Mouse (Mus musculus) heart, postnatal 0 days (tissue): ENCODE measurements at regions not wholly inside any gene's neighbourhood (a gene's known extent, or its start where the extent isn't known, plus 50 kb on each side); places are given as distances from the start of the nearest gene placed in this dataset.

ENCODE experiments used
- ATAC-seq: fragments of 200-750 bp; cut with Nextera tagmentation; 2 replicates; pipeline ENCODE4 v1.8.0; 2017; ENCODE audit warnings: low read depth, moderate number of reproducible peaks, moderate library complexity; ENCODE audit not compliant: insufficient read depth
- DNase-seq: peaks from one replicate; pipeline ENCODE4 v3.0.0-alpha.2; 2016; ENCODE audit warnings: low spot score
- H3K27ac ChIP-seq: fragments of 300-500 bp; sonication (generic); 2 replicates; pipeline ENCODE4 v1.5.1; 2014; ENCODE audit warnings: low read depth, mild to moderate bottlenecking
- H3K27me3 ChIP-seq: fragments of 300-500 bp; sonication (generic); 2 replicates; pipeline ENCODE4 v1.6.1; 2014; ENCODE audit warnings: low read length, mixed read lengths; ENCODE audit not compliant: control insufficient read depth, insufficient read depth
- H3K36me3 ChIP-seq: fragments of 300-500 bp; sonication (generic); replicated peaks from 2 replicates; pipeline ENCODE4 v1.6.1; 2014; ENCODE audit warnings: low read length, mixed read lengths; ENCODE audit not compliant: control insufficient read depth, insufficient read depth
- H3K4me1 ChIP-seq: fragments of 300-500 bp; sonication (generic); 2 replicates; pipeline ENCODE4 v1.6.1; 2014; ENCODE audit warnings: antibody characterized with exemption; ENCODE audit not compliant: control insufficient read depth, insufficient read depth
- H3K4me2 ChIP-seq: fragments of 300-500 bp; sonication (generic); 2 replicates; pipeline ENCODE4 v1.6.1; 2014; ENCODE audit warnings: low read depth, mild to moderate bottlenecking, low read length, moderate library complexity
- H3K4me3 ChIP-seq: fragments of 300-500 bp; sonication (generic); 2 replicates; pipeline ENCODE4 v1.5.1; 2014; ENCODE audit warnings: low read depth, low read length
- H3K9ac ChIP-seq: fragments of 300-500 bp; sonication (generic); replicated peaks from 2 replicates; pipeline ENCODE4 v1.6.1; 2014; ENCODE audit warnings: low read depth, low read length, mixed read lengths
- H3K9me3 ChIP-seq: fragments of 300-500 bp; sonication (generic); replicated peaks from 2 replicates; pipeline ENCODE4 v1.6.1; 2016; ENCODE audit warnings: low read length; ENCODE audit not compliant: control insufficient read depth
- CTCF ChIP-seq: IDR thresholded peaks from 2 replicates; pipeline ENCODE4 v1.5.1; 2016; ENCODE audit warnings: antibody characterized with exemption, control low read depth, low read depth
- EP300 ChIP-seq: IDR thresholded peaks from 2 replicates; pipeline ENCODE4 v1.6.1; 2016; ENCODE audit warnings: antibody characterized with exemption, low read depth
- WGBS: fragments of 180-500 bp; shearing (Covaris S2); extraction: QIAGEN DNeasy Blood & Tissue Kit; methylation state at CpG from one replicate; pipeline ENCODE4 v1.1.7; 2014; 5-methylcytosine and 5-hydroxymethylcytosine counted together

DNA sequence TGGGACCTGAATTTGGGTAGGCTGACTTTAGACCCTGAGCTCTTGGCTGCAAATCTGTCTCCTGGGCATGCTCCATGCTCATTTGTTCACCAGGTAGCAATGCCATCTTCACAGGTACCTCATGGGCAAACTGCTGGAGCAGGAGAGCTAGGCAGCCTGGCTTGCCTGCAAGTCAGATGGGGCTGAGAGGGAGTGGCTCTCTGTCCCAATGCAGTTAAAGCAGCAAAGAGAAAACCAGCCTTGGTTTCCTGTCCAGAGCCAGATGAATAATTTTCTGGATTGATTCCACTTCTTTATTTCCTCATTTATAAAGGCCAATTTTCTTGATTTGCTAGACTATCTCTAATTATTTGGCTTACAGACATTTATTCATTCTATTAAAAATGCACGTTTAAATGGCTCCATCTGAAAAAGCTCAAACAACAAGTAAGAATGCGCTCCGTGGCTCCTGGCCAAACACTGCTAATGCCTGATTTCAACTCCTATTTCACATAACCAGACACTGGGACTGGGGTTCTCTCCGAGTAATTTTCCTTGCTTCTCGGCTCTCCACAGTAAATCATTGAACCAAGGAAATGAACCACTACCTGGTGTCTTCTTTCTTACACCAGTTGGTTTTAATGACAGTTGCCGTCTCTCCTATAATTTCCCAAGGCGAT lies 60.5 kb downstream of the Rsl24d1 start:
- no peak overlapping the region for H3K9ac ChIP-seq
- no peak overlapping the region for H3K4me2 ChIP-seq
- TF ChIP-seq CTCF: no peak
- no peak for TF ChIP-seq EP300
- 69% methylated on average over 7 of the region's 7 CpGs for WGBS
- H3K9me3 ChIP-seq: peaks cover 15% of the 10 kb centered on the region
- no peaks in the 10 kb centered on the region for H3K36me3 ChIP-seq
- ATAC-seq (no peak), DNase-seq (no peak)
- no peaks in the 10 kb centered on the region for H3K4me1 ChIP-seq
- no peak overlapping the region for H3K27ac ChIP-seq
- H3K27me3 ChIP-seq: no peaks in the 10 kb centered on the region
- H3K4me3 ChIP-seq: no peak overlapping the region

GRCm38 (mm10) chr9:73176645-73177044 lies 63.4 kb downstream of the Rsl24d1 start:
- DNase-seq: no peak
- Histone ChIP-seq H3K4me3 (no peak overlapping the region), H3K9ac (no peak overlapping the region), H3K36me3 (no peaks in the 10 kb centered on the region), H3K27me3 (no peaks in the 10 kb centered on the region), H3K4me1 (peaks cover 3% of the 10 kb centered on the region; the same call in 1 of the 2 replicates), H3K9me3 (peaks cover 5% of the 10 kb centered on the region; the same call in 1 of the 2 replicates), H3K27ac (no peak overlapping the region), H3K4me2 (no peak overlapping the region)
- TF ChIP-seq CTCF (no peak), EP300 (no peak)
- no peak for ATAC-seq

GRCm38 (mm10) chr9:73183356-73183755 lies 70.1 kb downstream of the Rsl24d1 start:
- no peak overlapping the region for H3K4me2 ChIP-seq
- no peak for ATAC-seq
- H3K9ac ChIP-seq: no peak overlapping the region
- no peaks in the 10 kb centered on the region for H3K36me3 ChIP-seq
- TF ChIP-seq EP300 (no peak), CTCF (no peak)
- H3K4me3 ChIP-seq: no peak overlapping the region
- H3K9me3 ChIP-seq: no peaks in the 10 kb centered on the region
- WGBS: 80% methylated on average over 5 of the region's 5 CpGs
- peaks cover 3% of the 10 kb centered on the region; the same call in 1 of the 2 replicates for H3K4me1 ChIP-seq
- no peaks in the 10 kb centered on the region for H3K27me3 ChIP-seq
- DNase-seq: no peak
- no peak overlapping the region for H3K27ac ChIP-seq

DNA sequence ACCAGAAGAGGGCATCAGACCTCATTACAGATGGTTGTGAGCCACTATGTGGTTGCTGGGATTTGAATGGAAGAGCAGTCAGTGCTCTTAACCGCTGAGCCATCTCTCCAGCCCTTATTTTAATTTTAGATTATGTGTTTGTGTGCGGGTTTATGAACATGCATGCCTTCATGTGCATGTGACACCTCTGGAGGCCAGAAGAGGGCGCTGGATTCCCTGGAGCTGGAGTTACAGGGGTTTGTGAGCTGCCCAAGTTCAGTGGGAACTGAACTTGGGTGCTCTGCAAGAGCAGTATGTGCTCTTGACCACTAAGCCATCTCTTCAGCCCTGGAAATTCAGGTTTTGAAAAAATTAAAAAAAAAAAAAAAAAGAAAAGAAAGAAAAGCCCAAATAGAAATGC lies 71.7 kb downstream of the Rsl24d1 start:
- H3K27me3 ChIP-seq: no peaks in the 10 kb centered on the region
- DNase-seq: no peak
- H3K4me2 ChIP-seq: no peak overlapping the region
- no peaks in the 10 kb centered on the region for H3K36me3 ChIP-seq
- no peak for ATAC-seq
- no peak overlapping the region for H3K9ac ChIP-seq
- 49% methylated on average over 3 of the region's 3 CpGs for WGBS
- H3K4me3 ChIP-seq: no peak overlapping the region
- peaks cover 3% of the 10 kb centered on the region; the same call in 1 of the 2 replicates for H3K4me1 ChIP-seq
- no peaks in the 10 kb centered on the region for H3K9me3 ChIP-seq
- TF ChIP-seq EP300 (no peak), CTCF (no peak)
- no peak overlapping the region for H3K27ac ChIP-seq

GRCm38 (mm10) chr9:73192271-73192785 lies 79.1 kb downstream of the Rsl24d1 start:
- Histone ChIP-seq H3K36me3 (no peaks in the 10 kb centered on the region), H3K27me3 (no peaks in the 10 kb centered on the region), H3K4me2 (no peak overlapping the region), H3K9me3 (no peaks in the 10 kb centered on the region), H3K27ac (no peak overlapping the region), H3K9ac (no peak overlapping the region), H3K4me1 (no peaks in the 10 kb centered on the region), H3K4me3 (no peak overlapping the region)
- no peak for DNase-seq
- WGBS: 26% methylated on average over 11 of the region's 11 CpGs
- no peak for ATAC-seq
- TF ChIP-seq CTCF (no peak), EP300 (no peak)
